Mouse (Mus musculus): ENCODE results near the gene Tanc2.
A peak's percentile ranks its signal among the peaks of the same experiment; 100 is the strongest.

Tanc2 gene

DNA sequence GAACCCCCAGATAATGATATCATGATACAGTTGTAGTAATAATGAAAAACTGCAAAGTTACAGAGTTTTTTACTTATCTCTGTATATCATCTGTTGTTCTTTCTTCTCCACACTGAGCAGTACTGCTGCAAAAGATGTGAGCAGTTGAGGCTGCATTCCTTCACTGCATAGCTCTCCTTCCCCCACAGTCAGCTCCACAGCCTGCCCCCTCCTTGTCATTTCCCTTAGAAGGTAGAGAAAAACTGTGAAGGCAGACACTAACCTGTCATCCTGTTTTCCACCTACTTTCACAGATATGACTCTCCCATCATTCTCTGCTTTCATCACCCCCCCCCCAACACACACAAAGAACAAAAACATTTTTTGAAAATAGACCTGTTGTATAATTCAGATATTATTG lies 248.2 kb downstream of the Tanc2 start:
- DNase-seq = no peak

DNA sequence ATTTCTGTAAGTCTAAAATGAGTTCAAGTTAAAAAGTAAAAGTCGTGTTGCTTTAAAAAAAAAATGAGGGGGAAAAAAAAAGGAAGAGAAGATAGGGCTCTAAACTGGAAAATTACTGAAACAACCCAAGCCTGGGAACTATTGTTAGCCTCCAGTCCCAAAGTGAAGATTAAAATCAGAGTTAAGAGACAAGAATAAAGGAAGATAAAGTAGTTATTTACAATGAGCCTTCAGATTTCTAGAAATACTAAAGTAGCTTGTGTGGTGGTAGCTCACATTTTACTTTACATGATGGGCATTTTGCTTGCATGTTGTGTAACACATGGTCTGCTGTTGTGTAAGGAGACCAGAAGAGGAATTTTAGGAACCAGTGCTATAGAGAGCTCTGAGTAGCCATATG lies 256.1 kb downstream of the Tanc2 start:
- DNase-seq = no peak

DNA sequence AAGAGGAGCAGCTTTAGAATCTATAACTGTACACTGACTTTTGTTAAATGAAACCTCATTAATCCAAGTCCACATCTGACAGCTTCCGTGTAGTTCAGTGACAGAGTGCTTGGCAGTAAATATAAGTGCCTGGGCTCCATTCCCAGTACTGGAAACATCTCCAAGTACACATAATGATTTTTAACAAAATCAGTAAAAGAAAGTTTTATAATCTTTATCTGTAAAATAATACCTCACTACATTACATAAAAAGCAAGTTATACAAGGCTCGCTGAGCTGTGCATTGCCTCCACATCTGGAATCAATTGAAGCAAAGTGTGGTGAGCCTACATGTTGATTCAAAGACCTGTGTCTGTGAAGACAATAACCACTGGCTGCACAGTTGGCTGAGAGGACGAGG lies 265.7 kb downstream of the Tanc2 start:
- DNase-seq = no peak

DNA sequence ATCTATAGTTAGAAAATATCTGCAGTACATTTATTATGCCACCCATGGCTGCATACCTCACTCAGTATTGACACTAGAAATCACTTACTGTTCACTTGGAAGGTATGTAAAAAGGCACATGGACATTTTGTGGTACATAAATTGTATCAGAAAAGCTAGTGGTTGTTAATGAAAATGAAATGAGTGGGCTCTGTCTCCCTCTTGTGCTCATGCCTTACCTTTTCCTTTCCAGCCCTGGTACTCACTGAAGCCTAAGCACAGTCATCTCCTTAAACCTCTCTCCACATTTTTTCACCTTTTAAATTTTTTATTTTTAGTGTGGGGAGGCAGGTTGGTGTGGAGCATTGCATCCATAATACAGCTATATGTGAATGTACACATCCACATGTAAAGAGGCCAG lies 268.3 kb downstream of the Tanc2 start:
- DNase-seq = no peak

DNA sequence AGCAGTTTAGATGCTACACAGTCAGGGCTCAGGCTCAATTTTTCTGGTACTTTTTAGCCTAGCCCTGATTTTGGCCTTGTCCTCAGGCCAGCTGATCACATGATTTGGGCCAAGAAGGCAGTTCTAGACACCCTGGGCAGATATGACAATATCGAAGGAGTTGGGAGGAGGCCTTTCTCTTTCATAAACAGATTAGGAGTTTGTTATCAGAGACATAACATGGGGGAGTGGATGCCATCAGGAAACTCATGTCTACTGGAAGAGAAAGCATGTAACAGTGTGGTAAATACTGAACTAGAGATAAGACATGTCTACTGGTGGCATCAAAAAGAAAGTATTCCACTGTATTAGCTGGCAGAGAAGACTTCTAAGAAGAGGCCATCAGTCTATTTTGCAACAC lies 295.8 kb downstream of the Tanc2 start:
- DNase-seq = no peak

DNA sequence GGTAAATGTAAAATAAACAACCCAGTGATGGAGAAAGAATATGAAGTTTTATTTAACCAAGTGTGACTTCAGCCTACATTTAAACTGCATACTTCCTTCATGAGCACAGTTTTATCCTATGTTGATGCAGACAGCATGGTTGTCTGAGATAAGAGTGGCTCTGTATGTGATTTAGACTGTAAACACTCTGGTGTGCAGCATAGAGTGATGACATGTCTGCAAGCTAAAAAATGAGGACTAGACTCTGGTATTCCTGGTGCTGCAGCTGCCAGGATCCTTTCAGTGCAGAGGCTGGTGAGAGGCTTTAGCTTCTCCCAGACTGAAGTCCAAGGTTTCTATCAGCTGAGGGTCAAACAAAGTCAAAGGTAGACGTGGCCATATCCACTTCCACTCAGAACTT lies 297.5 kb downstream of the Tanc2 start:
- DNase-seq = no peak

DNA sequence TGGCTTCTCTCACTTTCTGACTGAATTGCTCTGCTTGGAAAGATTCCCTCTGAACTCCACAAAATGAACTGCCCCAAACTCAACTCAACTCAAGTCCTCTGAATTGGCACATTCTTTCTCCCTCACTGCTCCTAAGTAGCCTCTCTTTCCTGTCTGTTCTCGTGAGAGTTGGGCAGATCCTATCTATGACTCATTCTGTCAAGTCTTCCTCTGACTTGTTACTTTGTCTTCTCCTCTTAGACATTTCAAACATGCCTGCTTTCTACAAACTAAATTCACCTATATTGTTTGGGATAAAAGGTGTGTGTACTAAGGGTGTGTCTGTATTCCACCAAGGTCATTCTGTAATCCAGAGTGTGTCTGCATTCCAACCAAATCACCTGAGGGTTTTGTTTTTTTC lies 309.4 kb downstream of the Tanc2 start:
- no peak for DNase-seq

DNA sequence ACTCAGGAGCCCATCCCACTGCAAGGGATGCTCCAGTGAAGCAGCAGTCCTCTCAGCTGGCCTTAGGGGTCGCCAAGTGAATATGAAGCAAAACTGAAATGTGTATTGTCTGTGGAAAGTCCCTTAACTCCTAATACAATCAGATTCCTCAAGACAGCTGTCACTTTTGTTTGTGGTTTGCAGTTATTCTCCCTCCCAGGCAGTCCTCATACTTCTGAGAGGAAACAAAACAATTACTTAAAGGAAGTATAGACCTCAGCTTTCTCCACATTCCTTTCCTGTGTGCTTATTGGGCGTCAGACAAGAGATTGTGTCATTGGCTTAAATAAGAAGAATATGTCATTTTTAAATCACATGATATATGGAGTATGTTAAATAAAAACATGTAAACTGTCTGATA lies 311.7 kb downstream of the Tanc2 start:
- no peak for DNase-seq

DNA sequence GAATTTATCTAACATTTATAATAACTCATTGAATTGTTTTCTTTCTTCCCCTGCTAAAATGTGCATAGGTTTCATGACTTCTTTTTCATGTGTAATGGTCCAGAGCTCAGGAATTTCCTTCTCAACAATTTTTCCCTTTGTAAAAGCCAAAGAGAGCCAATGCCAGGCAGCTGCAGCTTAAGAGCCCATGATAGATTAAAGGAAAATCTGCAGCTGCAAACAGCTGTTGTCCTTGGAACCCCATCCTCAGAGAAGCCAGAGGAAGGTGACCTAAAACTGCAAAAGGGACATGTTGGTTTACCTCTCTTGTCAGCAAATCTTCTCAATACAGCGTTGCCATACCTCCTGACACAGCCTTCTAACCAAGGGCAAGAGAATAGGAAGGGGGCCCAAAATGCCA lies 313.2 kb downstream of the Tanc2 start:
- DNase-seq = no peak

DNA sequence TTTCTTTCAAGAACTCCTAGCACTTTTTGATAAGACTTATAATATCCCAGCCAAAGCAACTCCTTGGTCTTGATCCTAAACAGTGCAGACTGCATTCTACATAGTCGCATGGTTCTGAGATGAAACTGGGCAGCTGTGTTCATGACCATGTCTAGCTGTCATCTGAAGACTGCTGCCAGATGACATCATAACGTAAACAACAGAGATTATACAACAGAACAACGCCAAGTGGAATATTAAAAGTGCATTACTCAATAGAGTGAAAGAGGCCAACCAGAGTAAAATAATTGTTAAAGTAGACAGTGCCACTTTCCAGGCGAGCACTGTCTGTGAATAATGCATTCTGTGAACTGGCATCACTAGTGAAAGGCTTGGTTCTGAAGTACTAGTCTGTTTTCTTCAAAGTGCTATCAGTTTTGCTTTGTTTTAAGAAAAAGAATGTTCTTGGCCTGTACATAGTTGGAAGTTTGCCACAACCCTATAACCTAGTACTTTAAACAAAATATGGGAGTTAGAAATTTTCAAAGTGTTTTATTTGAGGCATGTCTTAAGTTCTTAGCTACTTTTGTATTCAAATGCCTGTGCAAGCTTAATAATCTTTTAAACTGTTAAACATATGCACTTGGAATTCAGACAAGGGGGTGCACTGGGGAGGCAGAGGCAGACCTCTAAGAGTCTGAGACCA lies 315.9 kb downstream of the Tanc2 start:
- no peak for DNase-seq

DNA sequence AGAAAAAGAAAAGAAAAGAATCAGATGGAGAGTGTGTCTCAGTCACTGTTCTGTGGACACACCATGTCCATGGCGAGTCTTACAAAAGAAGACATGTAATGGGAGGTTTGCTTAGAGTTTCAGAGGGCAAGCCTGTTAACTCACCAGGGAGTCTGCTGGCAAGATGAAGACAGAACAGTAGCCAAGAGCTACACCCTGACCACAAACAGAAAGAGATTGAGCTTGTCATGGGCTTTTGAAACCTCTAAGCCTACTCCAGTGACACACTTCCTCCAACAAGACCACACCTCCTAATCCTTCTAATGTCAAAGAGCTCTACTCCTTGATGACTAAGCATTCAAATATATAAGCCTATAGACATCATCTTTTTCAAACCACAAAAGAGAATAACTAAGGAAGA lies 317.6 kb downstream of the Tanc2 start:
- DNase-seq = no peak

DNA sequence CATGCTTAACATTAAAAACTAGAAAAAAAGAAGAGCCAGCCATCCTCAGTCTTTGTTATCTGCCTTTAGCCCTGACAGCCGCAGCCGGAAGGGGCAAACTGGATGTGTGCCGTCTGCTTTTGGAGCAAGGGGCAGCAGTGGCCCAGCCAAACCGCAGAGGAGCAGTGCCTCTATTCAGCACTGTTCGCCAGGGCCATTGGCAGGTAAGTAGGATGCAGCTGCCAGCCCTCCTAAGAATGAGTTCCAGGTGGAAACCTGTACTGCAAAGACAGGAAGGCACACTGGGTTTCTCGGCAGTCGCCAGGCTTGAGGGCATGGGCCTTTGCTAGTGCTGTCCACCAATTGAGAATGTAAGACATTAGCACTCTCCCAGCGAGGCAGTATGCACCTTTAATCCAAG lies 319.1 kb downstream of the Tanc2 start:
- no peak for DNase-seq

DNA sequence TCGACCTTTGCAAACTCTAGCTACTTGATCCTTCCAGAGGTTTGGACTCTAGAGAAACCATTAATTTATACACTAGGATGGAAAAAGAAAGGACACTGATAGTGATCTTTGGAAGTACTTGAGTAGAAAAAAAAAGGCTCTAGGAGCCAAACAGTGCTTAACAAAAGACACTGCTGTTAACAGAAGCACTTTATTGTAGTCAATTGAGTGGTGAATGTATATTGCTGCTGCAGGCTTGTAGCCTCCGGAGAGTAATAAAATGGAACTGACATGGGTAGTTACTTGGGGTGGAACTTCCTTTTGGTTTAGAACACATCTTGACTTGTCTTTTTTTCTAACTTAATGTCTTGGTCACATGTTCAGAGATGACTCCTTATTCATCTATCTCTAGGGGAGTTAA lies 319.8 kb downstream of the Tanc2 start:
- DNase-seq = no peak

DNA sequence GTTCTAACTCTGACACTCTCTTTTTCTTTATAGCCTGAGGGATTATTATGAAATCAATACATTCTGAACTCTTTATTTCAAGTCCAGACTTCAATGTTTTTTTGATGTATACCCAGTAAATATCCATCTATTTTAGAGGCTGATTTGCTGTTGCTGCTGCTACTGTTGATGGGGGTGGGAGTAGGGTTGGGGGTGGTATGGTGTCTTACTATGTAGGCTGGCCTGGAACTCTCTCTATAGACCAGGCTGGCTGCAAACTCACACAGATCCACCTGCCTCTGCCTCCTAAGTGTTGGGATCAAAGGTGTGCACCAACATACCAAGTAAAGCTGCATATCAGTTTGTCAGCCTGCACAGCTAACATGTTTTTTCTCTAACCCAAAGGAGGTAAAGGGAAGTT lies 321.4 kb downstream of the Tanc2 start:
- DNase-seq = no peak

DNA sequence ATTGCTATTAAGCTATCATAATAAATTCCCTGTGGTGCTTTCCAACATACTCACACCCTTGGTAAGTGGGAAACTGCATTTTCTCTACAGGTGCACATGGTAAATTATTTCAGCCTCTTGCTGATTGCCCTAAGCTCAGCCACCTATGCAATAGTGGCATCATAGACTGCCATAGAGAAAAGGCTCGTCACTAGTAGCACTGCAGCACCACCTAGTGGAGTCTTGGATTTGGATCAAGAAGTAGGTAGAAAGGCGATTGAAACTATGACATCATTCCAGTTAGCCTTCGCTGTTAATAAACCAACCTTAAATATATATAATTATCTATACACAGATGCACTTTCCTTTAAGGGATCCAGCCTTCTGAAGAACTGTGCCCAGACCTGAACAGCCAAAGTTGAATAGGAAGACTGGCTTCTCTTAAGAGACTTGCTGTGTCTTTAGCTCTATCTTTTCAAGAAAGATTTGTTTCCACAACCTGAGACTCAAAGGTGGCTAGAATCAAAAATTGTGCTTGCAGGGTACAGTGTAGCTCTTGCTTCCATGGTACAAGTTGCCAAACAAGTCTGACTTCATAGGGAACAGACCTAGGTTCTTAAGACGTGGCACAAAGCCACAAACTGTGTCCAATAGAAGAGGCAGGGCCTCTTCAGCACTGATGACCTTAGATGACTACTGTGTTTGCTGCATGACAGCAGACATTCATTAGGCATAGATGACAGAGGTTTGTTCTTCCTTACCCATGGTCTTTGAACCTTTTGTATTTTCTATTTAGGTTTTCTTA lies 322.0 kb downstream of the Tanc2 start:
- DNase-seq = peak; percentile 63

DNA sequence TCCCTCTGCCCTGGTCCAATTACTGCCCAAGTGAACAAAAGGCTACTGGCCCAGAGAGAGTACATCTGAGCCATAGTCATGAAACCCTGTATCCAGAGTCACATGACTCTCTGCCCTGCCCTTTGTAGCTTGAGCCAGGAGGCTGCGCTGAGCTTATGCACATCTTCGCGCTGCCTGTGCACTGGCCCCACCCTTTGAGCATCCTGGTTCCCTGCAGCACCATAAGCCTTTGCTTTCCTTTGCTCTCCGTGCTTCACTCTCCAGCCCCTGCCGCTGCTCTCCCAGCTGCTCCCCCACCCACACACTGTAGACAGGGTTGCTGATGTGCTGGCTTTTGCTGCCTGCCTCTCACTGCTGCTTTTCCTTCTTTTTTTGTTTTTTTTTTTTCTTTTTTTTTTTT lies 323.8 kb downstream of the Tanc2 start:
- no peak for DNase-seq

DNA sequence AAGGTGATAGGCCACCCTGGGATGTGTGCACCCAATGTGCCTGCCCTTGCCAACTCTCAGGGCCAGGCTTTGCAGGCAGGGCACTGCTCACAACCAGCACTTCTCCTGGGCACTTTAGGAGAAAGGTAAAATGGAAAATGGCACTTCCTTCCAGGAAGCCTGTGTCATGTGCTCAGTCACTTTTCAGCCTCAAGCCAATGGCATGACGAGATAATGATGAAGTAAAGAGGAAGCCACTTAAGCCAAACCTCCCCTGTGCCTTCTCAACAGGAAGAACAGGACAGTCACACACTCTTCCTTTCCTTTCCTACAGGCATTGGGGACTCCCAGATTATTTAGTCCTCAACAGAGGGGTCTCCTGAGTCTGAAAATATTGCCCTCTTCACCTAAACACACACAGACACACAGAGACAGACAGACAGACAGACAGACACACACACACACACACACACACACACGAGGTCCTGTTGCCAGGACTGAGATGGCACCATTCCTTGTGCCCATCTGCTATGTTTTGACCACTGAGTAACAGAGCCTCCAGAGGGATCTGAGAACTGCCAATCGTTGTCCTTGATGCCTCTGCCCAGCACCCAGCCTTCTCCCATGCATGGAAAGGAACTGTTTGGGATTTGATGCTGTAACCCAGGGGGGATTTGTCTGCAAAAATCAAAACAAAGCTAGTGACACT lies 330.5 kb downstream of the Tanc2 start:
- no peak for DNase-seq

DNA sequence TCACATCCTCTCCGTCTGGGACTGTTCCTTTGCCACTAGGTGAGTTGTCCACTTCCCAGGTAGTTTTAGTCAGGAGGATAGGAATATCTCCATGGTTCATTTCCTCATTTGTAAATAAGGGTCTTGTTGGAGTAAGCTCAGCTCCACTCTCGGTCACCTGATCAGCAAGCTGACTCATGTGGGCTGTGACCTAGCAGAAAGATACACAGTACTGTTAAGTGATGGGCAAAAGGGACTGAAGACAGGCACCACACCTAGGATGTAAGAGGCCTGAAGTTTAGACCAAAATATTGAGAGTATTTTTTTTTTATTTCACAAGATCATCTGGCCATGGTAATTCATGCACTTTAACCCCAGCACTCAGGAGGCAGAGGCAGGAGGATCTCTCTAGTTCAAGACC lies 331.1 kb downstream of the Tanc2 start:
- DNase-seq = no peak

DNA sequence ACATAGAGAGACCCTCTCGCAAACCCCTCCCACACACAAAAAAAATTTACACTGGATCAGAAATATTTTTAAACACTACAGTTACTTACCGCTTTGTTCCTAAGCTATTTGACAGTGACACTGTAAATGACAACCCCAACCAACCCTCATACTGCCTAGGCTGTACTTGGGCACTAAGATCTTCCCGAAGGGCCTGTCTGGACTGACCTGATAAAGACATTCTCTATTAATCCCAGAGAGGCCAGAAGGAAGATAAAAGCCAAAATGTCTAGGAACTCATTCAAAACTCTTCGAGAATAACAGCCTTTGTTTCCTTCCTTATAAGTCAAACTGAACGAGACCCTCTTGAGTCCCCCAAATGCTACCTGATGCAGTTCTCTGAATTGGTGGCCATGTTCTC lies 331.5 kb downstream of the Tanc2 start:
- no peak for DNase-seq

DNA sequence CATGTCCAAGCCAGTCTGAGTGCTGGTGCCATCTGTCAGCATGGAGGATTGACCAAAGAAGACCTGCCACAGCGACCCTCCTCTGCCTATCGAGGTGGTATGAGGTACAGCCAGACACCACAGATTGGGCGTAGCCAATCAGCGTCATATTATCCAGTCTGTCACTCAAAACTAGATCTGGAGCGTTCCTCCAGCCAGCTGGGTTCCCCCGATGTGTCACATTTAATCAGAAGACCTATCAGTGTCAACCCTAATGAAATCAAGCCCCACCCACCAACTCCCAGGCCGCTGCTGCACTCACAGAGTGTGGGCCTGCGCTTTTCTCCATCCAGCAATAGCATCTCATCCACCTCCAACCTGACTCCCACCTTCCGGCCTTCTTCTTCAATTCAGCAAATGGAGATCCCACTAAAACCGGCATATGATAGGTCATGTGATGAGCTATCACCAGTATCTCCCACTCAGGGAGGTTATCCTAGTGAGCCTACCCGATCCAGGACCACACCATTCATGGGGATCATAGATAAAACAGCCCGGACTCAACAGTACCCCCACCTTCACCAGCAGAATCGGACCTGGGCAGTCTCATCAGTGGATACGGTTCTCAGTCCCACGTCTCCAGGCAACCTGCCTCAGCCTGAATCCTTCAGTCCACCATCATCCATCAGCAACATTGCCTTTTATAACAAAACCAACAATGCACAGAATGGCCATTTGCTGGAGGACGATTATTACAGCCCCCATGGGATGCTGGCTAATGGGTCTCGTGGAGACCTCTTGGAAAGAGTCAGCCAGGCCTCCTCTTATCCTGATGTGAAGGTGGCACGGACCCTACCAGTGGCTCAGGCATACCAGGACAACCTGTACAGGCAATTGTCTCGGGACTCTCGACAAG lies 333.2 kb downstream of the Tanc2 start:
- DNase-seq = no peak

DNA sequence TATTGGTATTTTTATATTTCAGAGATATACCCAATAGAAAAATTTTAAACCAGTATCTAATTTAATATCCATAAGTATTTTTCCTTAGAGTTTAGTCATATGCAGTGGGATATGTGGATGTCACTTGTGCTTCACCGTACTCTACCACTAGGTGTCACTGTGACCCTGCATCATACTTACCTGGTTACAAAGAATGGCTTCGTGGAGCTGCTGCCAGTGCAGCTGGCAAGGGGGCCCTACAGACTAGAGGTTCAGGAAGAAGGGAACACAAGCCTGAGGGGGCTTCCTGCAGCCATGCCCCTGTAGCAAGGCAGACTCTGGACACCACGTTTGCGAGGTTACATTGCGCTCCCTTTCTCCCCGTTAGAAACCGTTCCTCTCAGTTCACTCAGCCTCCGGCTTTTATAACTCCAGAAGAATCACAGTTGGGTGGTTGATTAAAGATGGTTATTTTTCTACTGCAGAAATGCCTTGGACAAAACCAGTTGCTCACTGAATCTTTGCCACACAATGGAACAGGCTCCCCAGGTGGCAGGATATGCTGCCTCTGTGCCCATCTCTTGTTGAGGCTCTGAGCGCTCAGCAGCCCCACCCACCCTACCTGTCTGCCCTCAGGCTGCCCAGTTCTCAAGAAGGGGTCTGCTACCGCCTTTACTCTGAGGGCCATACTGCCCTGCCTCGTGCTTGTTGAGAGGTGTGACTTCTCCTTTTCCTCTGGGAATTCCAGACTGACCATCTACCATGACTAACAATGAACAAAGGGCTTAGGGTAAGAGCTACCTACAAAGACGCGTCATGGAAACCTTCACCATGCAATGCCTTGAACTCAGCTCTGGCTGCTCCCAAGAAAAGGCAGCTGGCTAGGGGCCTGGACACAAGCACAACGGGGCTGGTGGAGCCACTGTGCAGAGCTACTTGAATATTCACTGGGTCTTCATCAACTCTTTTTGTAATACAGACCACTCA lies 337.6 kb downstream of the Tanc2 start:
- DNase-seq = peak; percentile 67

DNA sequence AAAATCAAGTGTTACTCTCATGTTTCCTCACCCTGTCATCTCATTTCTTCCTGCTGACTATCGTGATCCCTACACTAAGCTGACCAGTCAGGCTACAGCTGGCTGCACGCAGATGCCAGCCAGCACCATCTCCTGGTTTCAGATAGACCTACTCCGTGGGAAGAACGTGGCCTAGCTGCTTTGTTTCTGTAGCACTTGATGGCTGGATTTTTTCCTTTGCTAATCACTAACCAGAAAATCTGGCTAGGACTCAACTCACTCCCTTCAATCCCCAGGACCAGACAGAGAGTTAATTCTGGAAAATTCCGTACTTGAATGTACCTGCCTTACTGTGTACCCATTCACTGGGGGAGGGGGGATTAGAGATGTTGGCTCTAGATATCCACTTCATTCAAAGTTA lies 338.4 kb downstream of the Tanc2 start:
- DNase-seq = no peak

Data from liver (tissue).